Mouse (Mus musculus) stomach, embryonic 15.5 days (tissue): ENCODE results near the gene Srsf4. TPM values are rescaled to one million over a fixed set of nuclear protein-coding genes. Genes with fewer than 3 reads are reported as not detected.
A peak's percentile ranks its signal among the peaks of the same experiment; 100 is the strongest.

Experiments used
- ATAC-seq: fragments of 200-750 bp; cut with Nextera tagmentation; 2 replicates; pipeline ENCODE4 v1.8.0; 2017; ENCODE audit warnings: low read depth, moderate number of reproducible peaks, moderate TSS enrichment; ENCODE audit not compliant: insufficient read depth, low FRiP score
- H3K27ac ChIP-seq: fragments of 300-500 bp; sonication (generic); 2 replicates; pipeline ENCODE4 v1.5.1; 2015; ENCODE audit warnings: mild to moderate bottlenecking, inconsistent platforms
- H3K27me3 ChIP-seq: fragments of 300-500 bp; sonication (generic); replicated peaks from 2 replicates; pipeline ENCODE4 v1.6.1; 2015; ENCODE audit warnings: inconsistent platforms
- H3K36me3 ChIP-seq: fragments of 300-500 bp; sonication (generic); 2 replicates; pipeline ENCODE4 v1.6.1; 2015; ENCODE audit warnings: inconsistent platforms
- H3K4me1 ChIP-seq: fragments of 300-500 bp; sonication (generic); 2 replicates; pipeline ENCODE4 v1.6.1; 2015; ENCODE audit warnings: inconsistent platforms
- H3K4me2 ChIP-seq: fragments of 300-500 bp; sonication (generic); 2 replicates; pipeline ENCODE4 v1.6.1; 2015; ENCODE audit warnings: mild to moderate bottlenecking, inconsistent platforms
- H3K4me3 ChIP-seq: fragments of 300-500 bp; sonication (generic); replicated peaks from 2 replicates; pipeline ENCODE4 v1.5.1; 2015; ENCODE audit warnings: inconsistent platforms
- H3K9ac ChIP-seq: fragments of 300-500 bp; sonication (generic); 2 replicates; pipeline ENCODE4 v1.6.1; 2015; ENCODE audit warnings: inconsistent platforms
- H3K9me3 ChIP-seq: fragments of 300-500 bp; sonication (generic); 2 replicates; pipeline ENCODE4 v1.6.1; 2016; ENCODE audit warnings: inconsistent platforms
- WGBS: fragments of 180-500 bp; shearing (Covaris S2); methylation state at CpG from one replicate; pipeline ENCODE4 v1.1.7; 2015; 5-methylcytosine and 5-hydroxymethylcytosine counted together
- polyA plus RNA-seq: library from polyadenylated mRNA; unstranded; fragments of >200 nt; fragmentation: Nextera tagmentation; extraction: Ambion mirVana; gene quantifications from 2 replicates; pipeline ENCODE4 v1.2.1, GENCODE M21; 2015

Srsf4 gene
- polyA plus RNA-seq, 1 experiment from 2014 or later: 95.1 TPM

DNA sequence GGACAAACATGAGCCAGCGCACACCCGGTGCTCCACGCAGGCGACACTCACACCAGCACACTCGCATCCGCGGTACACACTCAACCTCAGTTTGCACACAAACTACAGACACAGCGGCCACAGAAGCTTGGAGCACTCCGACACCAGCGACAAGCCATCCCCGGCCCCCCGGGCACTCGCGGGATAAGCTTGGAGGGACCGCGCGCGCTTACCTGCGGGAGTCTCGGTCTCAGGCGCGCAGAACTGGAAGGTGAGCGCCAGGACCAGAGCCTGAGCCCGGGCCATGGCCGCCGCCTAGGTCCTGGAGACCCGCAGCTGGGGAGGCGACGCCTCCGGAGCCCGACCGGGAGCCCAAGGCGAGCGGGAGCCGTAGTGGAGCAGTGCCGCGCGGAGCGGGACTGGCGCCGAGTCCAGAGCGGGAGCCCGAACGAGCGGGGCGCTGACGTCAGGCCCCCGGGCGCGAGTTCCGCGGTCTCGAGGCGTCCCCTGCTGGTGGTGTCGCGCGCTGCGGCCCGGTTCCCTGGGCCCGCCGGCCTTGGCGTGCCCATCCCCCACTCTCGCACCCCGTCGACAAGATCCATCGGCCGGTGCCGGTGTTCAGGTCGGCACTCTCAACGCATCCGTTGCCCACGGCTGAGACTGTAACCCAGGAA lies 35.4 kb upstream of the Srsf4 start, which contains the start of gene Ptpru:
TSS of gene Ptpru (minus strand) at position 417 of the 653 bp plus-strand sequence.
- Histone ChIP-seq H3K9ac (peak within 1 kb of the TSS; percentile 47), H3K4me2 (peak within 1 kb of the TSS; percentile 100), H3K4me3 (peak within 1 kb of the TSS; percentile 63), H3K36me3 (no peaks in the 10 kb centered on the region), H3K27me3 (peaks cover 20% of the 10 kb centered on the region), H3K9me3 (no peaks in the 10 kb centered on the region), H3K27ac (no peak within 1 kb of the TSS), H3K4me1 (peaks cover 19% of the 10 kb centered on the region; the same call in 1 of the 2 replicates)
- peak; percentile 72 for ATAC-seq
- WGBS: under 1% methylated on average over 69 of the region's 72 CpGs

DNA sequence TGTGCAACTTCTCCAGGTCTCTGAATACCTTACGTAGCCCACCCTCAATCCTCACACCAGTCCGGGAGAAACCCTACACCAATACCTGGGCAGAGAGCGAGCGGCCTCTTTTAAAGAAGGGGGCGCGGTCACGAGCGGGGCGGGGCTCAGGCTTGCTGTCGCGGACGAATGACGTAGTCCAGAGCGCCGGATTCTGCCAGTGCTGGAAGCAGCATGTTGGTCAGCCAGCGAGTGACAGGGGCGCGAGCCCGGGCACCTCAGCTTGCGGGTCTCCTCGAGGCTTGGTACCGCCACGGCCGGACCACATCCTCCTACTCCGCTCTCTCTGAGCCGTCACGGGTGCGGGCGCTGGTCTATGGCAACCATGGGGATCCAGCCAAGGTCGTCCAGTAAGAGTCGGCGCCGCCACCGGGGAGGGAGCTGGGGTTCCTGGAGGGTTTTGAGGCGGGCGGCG lies 30.1 kb upstream of the Srsf4 start, which contains the start of gene Mecr:
TSS of gene Mecr (plus strand) at position 181 of the 454 bp plus-strand sequence.
- no peaks in the 10 kb centered on the region for H3K9me3 ChIP-seq
- under 1% methylated on average over 37 of the region's 37 CpGs for WGBS
- 0 out of 2 replicates have a peak, but pooled peaks cover 2% of the 10 kb centered on the region for H3K36me3 ChIP-seq
- H3K4me3 ChIP-seq: peak within 1 kb of the TSS; percentile 96
- H3K9ac ChIP-seq: peak within 1 kb of the TSS; percentile 77
- H3K4me2 ChIP-seq: peak within 1 kb of the TSS; percentile 79
- H3K4me1 ChIP-seq: peaks cover 17% of the 10 kb centered on the region
- ATAC-seq: peak; percentile 74
- H3K27ac ChIP-seq: no peak within 1 kb of the TSS
- peaks cover 4% of the 10 kb centered on the region; the same call in 1 of the 2 replicates for H3K27me3 ChIP-seq

DNA sequence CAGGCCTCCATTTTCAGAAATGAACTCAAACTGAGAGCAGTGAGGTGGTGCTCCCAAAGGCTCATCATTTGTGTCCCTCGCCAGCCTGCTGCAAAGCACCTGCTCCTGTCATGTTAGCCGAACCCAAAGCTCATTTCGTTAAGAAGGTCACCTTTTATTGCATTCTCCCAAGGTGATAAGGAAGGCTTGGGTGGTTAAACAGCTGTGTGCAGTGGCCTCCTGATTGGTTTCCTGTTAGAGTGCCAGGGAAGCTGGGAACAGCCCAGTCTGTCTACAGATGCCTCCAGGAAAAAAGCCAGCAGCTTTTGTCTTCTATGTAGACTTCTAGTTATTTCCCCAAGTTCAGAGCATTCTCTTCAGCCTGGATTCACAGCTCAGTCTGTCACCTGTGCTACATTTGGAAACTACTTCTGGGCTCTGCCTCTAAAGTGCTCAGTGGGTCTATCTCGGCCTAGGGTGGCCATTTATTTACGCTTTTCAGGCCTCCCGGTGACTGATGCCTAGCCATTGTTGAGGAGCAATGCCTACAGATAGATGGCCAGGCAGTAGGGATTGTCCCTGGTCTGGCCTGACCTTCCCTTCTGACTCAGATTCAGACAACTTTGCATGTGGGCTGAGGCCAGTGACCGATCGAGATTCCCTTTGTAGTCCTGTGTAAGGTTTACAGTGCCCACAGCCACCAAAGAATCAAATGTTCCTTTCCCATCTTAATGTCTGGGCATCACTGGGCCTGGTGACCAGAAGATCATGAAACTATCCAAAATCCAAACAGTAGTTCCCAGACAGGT lies 27.2 kb upstream of the Srsf4 start:
- H3K36me3 ChIP-seq: 0 out of 2 replicates have a peak, but pooled peaks cover 12% of the 10 kb centered on the region
- no peak overlapping the region for H3K27ac ChIP-seq
- H3K4me1 ChIP-seq: peaks cover 18% of the 10 kb centered on the region; the same call in 1 of the 2 replicates
- no peak for ATAC-seq
- no peak overlapping the region for H3K4me3 ChIP-seq
- WGBS: 75% methylated on average over 8 of the region's 8 CpGs
- no peaks in the 10 kb centered on the region for H3K9me3 ChIP-seq
- H3K4me2 ChIP-seq: no peak overlapping the region
- H3K27me3 ChIP-seq: no peaks in the 10 kb centered on the region
- H3K9ac ChIP-seq: no peak overlapping the region

DNA sequence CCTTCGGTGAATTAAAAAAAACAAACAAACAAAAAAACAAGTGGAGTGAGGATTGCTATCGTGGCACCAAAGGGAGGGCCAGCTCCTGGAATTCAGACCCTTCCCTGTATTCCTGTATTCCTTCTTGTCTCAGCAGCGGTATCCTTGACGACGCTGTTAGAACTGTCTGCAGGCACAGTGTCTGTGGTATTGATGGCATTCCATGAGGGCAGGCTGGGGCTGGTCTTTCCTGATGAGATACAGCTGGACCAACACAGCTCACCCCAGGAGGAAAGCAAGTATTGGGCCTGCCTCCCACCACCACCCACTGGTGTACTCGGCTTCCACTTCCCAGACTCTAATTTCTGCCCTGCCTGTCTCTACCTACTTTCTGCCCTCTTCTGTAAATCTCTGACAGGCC lies 25.3 kb upstream of the Srsf4 start:
- 0 out of 2 replicates have a peak, but pooled peaks cover 12% of the 10 kb centered on the region for H3K36me3 ChIP-seq
- no peak overlapping the region for H3K4me3 ChIP-seq
- H3K4me2 ChIP-seq: no peak overlapping the region
- H3K9me3 ChIP-seq: no peaks in the 10 kb centered on the region
- H3K4me1 ChIP-seq: peaks cover 18% of the 10 kb centered on the region; the same call in 1 of the 2 replicates
- H3K27me3 ChIP-seq: no peaks in the 10 kb centered on the region
- H3K9ac ChIP-seq: no peak overlapping the region
- ATAC-seq: no peak
- no peak overlapping the region for H3K27ac ChIP-seq
- WGBS: 52% methylated on average over 6 of the region's 6 CpGs

DNA sequence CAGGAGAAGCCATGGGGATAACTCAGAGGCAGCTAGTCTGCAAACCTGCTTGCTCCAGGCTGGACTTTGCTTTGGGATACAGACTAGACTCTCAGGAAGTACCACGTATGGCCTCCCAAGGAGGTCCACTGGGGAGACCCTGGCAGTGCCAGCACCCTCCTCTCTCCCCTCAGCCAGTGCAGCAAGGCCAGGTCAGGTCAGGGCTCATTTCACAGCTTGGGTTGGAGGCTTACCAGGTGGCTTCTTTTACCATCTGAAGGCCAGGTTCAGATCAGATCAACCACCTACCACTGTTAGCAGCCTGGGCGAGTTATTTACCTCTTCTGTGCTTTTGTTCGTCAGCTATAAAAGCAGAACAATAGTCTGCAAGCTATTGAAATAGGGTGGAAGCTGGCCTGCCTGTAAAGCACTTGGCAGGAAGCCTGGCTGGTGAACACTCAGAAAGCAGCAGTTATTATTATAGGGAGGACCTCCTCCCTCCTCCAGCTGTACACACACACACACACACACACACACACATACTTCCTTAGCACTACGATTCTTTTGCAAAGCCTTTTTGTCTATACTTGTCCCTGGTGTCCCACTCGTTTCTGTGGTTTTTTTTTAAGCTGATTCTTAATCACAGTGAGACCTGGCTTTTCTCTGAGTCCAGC lies 23.3 kb upstream of the Srsf4 start:
- 27% methylated on average over 5 of the region's 5 CpGs for WGBS
- H3K9me3 ChIP-seq: no peaks in the 10 kb centered on the region
- peak overlapping the region; percentile 86 for H3K27ac ChIP-seq
- H3K27me3 ChIP-seq: no peaks in the 10 kb centered on the region
- no peak overlapping the region for H3K9ac ChIP-seq
- 0 out of 2 replicates have a peak, but pooled peaks cover 12% of the 10 kb centered on the region for H3K36me3 ChIP-seq
- peak; percentile 57; the same call in 1 of the 2 replicates for ATAC-seq
- no peak overlapping the region for H3K4me3 ChIP-seq
- no peak overlapping the region for H3K4me2 ChIP-seq
- H3K4me1 ChIP-seq: peaks cover 4% of the 10 kb centered on the region; the same call in 1 of the 2 replicates

DNA sequence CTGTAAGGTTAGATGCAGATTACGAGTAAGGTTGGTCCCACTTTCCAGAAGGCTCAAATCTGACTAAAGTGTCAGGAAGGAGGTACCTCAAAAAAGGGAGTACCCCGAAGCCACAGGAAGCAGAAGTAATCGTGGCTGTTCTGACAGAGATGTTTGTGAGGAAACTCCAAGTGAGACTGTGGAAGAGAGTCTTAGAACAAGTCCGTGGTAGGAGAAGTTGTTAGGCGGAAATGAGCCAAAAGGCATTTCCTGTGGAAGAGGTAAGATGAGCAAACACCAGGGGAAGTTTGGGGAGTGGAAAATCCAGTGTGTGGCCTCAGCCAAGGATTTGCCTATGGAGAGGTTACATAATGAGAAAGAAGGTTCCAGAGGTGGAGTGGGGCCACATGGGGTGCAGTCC lies 18.5 kb upstream of the Srsf4 start:
- Histone ChIP-seq H3K27ac (no peak overlapping the region), H3K27me3 (no peaks in the 10 kb centered on the region), H3K36me3 (no peaks in the 10 kb centered on the region; the same call in 1 of the 2 replicates), H3K9me3 (no peaks in the 10 kb centered on the region), H3K4me2 (no peak overlapping the region), H3K4me3 (no peak overlapping the region), H3K9ac (no peak overlapping the region), H3K4me1 (peaks cover 2% of the 10 kb centered on the region; the same call in 1 of the 2 replicates)
- no peak for ATAC-seq
- WGBS: 69% methylated on average over 5 of the region's 5 CpGs

DNA sequence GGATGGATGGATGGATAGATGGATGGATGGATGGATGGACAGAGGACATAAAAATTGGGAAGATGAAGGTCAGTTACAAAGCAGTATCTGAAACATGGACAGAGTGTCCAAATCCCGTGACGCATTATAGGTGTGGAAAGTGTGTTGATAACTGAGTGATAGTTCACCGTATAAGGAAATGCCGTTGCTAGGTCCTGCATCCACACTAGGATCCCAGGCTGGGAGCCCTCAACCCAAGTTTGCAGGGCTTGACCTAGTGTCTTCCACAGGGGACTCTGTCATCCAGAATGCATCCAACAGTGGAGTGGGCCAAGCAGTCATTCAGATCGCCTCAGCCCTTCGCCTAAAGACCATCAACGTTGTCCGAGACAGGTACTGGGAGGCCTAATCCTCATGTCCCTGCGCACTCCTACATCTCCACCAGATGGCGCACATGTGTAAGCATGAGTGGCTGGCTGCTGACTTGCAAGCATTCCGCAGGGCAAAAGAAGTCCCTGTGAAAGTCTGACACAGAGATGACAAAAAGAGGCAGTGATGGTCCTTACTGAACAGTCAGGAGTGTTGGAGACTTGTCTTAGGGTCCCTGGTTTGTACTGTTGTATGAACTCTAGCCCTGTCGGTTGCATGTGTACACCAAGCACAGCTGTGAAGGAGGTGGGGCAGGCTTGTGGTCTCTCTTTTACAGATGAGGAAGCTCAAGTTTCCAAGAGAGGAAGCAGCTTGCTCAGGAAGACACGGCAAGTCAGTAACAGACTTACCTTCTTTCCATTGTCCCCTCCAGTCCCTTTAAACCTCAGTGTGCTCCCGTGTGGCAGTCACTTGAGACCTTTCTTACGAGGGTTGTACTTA lies 12.7 kb upstream of the Srsf4 start:
- Histone ChIP-seq H3K4me2 (no peak overlapping the region), H3K9me3 (no peaks in the 10 kb centered on the region), H3K27ac (no peak overlapping the region), H3K9ac (no peak overlapping the region), H3K4me3 (no peak overlapping the region), H3K36me3 (no peaks in the 10 kb centered on the region; the same call in 1 of the 2 replicates), H3K4me1 (no peaks in the 10 kb centered on the region), H3K27me3 (no peaks in the 10 kb centered on the region)
- ATAC-seq: no peak
- 46% methylated on average over 15 of the region's 15 CpGs for WGBS

DNA sequence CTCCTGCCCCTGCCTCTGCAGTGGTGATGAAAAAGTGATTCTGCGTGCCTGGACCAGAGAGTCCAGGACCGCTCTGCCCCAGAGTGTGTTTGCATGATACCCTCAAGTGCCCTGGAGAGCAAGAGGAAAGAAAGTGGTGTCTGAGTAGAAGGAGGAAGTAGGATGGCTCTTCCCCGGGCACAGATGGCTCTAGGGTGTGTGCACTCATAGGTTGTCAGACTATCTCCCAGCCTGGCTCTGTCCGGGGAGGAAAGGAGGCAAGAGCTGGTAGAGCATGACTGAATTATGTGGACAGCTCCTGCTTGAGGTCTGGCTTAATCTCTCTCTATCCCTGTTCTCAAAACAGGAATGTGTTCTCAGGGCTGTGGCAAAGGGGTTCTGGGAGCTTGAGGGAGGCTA lies 12.1 kb upstream of the Srsf4 start:
- Histone ChIP-seq H3K4me1 (no peaks in the 10 kb centered on the region), H3K9me3 (no peaks in the 10 kb centered on the region), H3K4me3 (no peak overlapping the region), H3K27ac (no peak overlapping the region), H3K27me3 (no peaks in the 10 kb centered on the region), H3K4me2 (no peak overlapping the region), H3K36me3 (no peaks in the 10 kb centered on the region; the same call in 1 of the 2 replicates), H3K9ac (no peak overlapping the region)
- WGBS: 77% methylated on average over 4 of the region's 4 CpGs
- ATAC-seq: no peak

DNA sequence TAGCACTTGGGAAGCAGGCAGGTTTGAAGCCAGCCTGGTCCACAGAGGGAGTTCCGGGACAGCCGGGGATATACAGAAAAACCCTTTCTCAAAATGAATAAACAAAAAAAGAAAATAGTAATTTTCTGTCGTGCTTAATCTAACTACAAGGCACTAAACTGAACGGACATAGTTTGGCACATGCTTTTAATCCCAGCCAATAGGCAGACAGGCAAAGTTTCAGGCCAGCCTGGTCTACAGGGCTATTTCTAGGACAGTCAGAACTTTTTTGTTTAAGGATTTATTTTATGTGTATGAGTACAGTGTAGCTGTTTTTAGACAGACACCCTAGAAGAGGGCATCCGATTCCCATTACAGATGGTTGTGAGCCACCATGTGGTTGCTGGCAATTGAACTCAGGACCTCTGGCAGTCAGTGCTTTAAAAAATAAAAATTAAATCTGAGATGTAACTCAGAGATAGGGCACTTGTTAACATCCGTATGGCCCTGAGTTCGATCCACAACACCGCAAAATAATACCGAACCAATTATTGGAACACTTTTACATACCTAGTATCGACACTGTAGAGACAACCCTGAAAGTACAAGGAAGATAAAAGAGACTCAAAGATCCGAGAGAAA lies 635 bp upstream of the Srsf4 start:
- peak overlapping the region; percentile 87 for H3K27ac ChIP-seq
- H3K9me3 ChIP-seq: no peaks in the 10 kb centered on the region
- peak overlapping the region; percentile 54; the same call in 1 of the 2 replicates for H3K9ac ChIP-seq
- H3K4me1 ChIP-seq: peaks cover 20% of the 10 kb centered on the region; the same call in 1 of the 2 replicates
- peak overlapping the region; percentile 61 for H3K4me2 ChIP-seq
- no peaks in the 10 kb centered on the region for H3K36me3 ChIP-seq
- 5% methylated on average over 11 of the region's 11 CpGs for WGBS
- no peaks in the 10 kb centered on the region for H3K27me3 ChIP-seq
- ATAC-seq: no peak
- peak overlapping the region; percentile 99 for H3K4me3 ChIP-seq

DNA sequence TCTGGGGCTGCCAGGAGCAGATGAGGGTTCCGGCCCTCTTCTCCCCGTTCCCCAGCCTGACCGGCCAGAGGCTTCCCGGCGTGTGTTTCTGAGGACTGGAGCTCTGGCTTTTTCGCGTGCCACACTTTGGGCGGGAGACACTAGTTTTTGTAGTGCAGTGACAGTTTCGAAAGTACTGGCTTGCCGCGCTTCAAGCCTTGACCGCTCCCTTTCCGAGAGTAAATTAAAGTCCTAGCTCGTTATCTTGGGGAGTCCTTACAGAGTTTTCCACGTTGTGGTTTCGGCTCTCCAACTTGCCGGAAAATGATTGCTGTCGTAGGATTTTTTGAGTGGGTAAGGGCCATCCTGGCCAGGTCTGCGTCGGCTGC lies 736 bp downstream of the Srsf4 start:
- 0% methylated on average over 20 of the region's 20 CpGs for WGBS
- Histone ChIP-seq H3K9me3 (no peaks in the 10 kb centered on the region), H3K4me2 (peak overlapping the region; percentile 80), H3K4me3 (peak overlapping the region; percentile 99), H3K27ac (peak overlapping the region; percentile 100), H3K9ac (peak overlapping the region; percentile 100), H3K27me3 (no peaks in the 10 kb centered on the region), H3K36me3 (no peaks in the 10 kb centered on the region), H3K4me1 (peaks cover 23% of the 10 kb centered on the region; the same call in 1 of the 2 replicates)
- peak; percentile 12; the same call in 1 of the 2 replicates for ATAC-seq
